Mouse (Mus musculus): ENCODE results near the gene Fancd2os.

The Fancd2os gene

DNA sequence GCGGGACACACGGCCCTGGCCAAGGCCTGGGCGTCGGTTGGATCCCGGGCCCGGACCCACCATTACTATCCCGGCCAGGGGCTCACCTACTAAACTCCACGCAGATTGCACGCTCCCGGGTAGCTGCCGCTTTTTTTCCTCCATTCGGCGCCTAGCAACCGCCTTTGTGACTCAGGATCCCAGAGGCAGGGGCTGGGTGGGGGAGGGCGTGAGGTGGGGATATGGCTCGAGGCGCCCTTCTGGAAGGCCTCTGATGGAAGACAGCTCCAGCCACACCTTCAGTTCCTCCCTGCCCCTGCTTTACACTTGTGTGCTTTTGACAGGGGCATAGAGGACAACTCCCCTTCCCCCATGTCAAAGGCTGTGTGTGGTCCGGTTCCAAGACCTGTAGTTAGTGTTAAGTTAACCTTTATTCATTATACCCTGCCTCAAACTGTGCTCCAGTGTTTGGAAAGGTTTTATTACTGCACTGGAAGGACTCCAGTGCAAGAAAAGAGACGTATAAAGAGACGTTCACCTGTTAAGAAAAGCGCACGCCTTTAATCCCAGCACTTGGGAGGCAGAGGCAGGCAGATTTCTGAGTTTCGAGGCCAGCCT is at the start of gene Fancd2os:
Fancd2os (minus strand) TSS at position 173 of the 597 bp plus-strand sequence.
- no peak for DNase-seq

DNA sequence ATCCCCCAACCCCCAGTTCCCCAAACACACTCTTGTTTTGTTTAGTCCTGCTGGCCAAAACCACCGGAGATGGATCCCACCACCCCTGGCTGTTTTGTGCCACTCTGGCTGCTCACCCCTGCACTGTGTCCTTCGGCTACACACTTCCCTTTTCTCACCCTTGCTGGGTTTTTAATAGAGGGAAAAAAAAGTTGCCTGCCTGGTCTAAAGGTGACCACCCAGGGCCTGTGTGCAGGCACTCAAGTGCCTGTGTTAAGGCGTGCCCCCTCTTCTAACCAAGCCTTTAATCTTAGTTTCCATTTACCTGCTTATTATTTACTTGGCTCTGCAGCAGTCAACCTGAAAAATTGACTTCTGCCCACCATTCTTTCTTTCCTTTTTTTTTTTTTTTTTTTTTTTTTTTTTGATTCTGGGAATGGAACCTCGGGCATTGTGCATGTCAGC is 49.7 kb upstream of the Fancd2os start:
- no peak for DNase-seq

DNA sequence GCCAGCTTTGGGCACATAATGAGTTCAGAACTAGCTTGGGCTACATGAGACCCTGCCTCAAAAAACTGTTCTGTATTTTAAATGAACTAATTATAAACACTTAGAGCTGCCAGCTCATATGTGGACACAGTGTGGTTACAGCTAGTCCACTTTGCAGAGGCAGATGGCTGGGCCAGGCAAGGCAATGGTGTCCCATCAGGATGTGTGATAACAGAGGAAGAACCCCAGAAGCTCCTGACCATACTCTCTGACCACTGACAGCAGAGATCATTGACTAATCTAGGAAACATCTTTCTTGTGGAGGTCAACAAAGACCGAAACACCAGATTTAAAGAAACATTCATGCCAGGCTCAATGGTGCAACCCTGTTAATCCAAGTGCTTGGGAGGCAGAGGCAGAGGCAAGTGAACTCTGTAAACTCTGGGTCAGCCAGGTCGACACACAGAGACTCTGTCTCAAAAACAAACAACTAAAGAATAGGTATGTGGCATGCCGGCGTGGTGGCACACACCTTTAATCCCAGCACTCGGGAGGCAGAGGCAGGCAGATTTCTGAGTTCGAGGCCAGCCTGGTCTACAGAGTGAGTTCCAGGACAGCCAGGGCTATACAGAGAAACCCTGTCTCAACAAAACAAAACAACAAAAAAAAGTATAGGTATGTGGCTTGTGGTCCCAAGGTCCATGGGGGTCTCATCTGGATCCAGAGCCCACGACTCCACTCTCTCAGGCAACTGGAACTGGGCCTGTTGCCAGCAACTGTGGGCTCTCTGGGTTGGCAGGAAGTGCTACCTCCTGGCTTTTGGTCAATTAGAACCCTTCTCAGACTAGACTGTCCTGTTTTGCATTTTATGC is 49.1 kb upstream of the Fancd2os start:
- no peak for DNase-seq

DNA sequence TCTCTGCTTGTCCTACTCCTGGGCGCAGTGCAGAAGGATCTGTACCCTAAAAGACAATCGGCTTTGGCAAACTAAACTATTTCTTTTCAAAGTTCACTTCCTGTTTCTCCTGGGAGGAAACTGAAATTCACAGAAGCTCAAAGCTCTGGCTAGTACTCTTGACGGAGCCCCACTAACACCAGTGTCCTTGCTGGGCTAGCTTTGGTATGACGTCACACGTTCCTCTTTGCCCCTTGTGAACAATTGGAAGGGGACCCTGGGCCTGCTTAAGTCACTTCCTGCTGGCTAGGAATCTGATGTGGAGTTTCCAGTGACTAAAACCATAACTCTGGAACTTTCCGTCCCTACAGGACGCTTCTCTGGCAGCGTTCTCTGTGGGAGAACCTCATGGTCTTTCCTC is 44.3 kb upstream of the Fancd2os start:
- DNase-seq, result peak; percentile 50

DNA sequence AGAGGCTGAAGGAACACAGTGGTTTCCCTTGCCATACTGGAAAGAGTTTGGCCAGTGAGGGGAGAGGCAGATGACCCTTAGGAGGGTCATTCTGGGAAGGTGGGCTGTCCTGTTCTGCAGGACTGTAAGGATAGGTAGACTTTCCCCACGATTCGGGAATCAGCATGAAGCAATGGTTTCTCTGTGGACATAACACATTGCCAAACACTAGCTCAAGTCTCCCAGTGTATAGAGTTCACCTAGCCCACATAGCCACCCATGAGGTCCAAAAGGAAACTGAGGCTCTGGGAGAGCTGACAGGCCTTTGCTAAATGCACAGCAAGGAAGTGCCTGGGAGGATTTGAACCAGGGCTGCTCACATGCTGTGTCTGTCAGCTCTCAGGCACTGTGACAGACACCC is 43.5 kb upstream of the Fancd2os start:
- no peak for DNase-seq

DNA sequence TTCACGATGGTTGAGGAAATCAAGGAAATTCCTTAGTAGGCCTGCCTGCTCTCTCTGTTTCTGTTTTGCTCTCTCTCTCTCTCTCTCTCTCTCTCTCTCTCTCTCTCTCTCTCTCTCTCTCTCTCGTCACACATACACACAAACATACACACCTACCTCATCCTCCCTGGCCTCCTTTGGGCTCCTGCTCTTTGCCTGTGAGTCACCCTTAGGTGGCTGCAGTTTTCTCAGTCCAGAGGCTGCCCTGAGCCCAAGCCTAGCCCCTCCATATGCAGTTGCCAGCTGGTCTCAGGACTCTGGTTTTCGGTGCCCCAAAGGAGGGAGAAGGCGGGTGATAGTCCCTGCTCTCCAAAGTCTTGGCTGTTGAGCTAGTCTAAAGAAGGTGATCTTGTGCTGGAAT is 42.5 kb upstream of the Fancd2os start:
- DNase-seq, result no peak

DNA sequence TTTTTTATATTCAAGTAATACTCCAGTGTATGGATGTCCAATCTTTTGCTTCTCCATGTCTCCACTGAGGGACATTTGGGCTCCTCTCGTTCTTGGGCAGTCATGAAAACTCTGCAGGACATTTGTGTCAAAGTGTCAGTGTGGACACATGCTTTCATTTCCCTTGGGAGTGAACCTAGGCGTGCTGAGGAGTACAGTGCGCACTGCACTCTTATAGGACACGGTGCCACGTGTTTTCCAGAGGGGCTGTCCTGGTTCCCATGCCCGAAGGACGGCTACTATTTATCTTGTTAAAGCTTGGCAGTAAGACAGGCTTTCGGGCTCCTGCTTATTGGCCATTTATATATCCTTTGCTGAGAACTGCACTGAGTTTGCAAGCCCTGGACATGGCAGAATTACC is 42.1 kb upstream of the Fancd2os start:
- DNase-seq, result no peak

DNA sequence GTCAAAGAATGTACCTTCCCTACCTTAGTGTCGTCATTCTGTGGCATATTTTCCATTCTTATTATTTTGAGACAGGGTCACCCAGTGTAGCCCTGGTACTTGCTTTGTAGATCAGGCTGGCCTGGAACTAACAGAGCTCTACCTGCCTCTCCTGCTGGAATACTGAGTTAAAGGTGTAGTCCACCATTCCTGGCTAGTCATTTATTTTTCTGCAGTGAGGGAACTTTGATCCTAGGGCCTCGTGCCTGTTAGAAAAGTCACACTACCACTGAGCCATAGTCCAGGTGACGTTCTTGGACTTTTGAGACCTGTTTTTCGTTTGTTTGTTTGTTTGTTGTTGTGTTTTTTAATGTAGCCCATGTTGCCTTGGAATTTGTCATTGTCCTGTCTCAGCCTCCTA is 38.7 kb upstream of the Fancd2os start:
- no peak for DNase-seq

DNA sequence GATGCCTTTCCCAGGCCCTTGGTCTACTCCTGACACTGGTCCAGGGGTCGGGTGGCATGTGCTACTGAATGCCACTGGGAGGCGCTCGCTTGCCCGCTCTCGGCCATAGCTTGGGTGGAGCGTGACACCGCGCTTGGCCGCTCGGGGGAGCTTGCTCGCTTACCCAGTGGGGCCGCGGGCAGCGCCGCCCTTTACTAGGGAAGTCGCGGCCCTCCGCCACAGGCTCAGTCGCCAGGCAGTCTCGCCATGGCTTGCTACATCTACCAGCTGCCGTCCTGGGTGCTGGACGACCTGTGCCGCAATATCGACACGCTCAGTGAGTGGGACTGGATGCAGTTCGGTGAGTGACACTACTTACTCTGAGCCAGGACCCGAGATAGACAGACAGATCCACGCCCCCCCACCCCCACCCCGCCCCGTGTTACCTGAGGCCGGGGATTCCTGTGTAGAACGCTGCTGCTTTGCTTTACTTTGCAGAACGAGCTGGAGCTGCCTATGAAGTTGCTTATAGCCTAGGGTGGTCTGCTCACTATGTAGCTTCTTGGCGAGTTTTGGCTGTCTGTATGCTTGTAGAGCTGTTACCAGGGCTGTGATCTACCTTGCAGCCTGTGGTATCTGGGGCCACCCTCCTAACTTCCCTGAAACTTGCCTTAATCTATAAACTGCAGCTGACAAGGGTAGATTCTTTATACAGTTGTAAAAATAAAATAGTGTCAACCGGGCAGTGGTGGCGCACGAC is 38.0 kb upstream of the Fancd2os start, which contains the start of gene Irak2:
Irak2 (plus strand) TSS at position 166 of the 739 bp plus-strand sequence.
- DNase-seq, result peak; percentile 98

DNA sequence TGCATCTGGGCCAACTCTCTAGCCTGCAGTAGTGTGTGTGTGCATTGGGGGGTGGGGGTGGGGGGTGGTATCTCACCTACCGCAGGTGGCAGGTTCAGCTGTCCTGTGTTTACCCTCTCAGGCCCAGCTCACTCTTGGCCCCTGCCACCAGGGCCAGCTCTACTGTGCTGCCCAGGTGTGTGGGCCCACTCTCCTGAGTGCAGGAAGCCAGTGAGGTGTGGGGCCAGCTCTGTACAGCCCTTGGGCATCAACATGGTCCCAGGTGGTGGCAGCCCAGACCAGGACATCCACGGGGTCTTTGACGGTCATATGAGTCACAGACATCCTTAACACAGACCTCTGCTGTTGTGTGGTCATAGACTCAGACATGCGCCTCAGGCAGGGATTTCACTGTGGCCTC is 32.3 kb upstream of the Fancd2os start:
- no peak for DNase-seq

DNA sequence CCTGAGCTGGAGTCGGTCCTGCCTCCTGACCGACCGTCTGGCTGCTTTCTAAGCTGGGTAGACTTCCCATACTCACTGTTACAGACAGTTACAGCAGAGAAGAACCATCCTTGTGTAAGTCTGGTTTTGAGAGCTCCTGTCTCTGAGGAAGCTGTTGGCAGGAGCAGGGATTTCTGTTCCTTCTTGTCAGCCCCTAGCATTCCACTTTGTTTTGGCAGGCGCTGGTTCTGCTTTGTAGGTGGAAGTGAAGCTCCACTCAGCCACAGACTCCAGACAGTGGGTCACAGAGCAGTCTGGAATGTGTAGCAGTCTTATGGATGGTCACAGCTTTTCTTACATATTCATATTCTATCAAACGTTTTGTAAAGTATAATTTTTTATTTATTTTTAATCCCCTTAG is 29.8 kb upstream of the Fancd2os start:
- no peak for DNase-seq

DNA sequence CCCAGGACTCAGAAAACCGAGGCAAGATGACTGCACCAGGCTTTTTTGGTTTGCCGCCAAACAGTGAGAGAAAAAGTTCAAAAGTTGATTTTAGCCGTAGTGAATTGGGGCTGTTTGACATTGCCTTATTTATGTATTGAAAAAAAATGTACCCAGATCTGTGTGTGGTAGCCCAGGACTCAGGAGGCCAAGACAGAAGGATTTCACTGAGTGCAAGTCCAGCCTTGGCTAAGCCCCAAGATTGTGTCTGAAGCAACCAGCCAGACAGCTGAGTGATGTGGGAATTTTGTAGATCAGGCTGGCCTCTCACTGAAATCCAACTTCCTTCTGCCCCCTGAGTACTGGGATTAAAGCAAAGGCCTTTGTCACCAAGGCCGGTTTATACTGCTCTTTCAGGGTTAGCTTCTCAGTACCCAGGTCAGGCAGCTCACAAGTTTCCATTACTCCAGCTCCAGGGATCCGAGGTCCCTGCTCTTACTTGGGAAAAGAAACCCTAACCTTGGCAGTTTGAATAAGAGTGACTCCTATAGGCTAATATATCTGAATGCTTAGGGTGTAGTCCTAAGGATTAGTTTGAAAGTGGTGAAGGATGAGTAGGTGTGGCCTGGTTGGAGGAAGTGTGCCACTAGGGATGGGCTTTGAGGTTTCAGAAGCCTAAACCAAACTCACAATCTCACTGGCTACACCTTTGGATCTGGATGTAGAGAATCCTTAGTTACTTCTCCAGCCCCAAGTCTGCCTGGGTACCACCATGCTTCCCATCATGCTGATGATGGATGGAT is 24.7 kb upstream of the Fancd2os start:
- peak; percentile 33 for DNase-seq

DNA sequence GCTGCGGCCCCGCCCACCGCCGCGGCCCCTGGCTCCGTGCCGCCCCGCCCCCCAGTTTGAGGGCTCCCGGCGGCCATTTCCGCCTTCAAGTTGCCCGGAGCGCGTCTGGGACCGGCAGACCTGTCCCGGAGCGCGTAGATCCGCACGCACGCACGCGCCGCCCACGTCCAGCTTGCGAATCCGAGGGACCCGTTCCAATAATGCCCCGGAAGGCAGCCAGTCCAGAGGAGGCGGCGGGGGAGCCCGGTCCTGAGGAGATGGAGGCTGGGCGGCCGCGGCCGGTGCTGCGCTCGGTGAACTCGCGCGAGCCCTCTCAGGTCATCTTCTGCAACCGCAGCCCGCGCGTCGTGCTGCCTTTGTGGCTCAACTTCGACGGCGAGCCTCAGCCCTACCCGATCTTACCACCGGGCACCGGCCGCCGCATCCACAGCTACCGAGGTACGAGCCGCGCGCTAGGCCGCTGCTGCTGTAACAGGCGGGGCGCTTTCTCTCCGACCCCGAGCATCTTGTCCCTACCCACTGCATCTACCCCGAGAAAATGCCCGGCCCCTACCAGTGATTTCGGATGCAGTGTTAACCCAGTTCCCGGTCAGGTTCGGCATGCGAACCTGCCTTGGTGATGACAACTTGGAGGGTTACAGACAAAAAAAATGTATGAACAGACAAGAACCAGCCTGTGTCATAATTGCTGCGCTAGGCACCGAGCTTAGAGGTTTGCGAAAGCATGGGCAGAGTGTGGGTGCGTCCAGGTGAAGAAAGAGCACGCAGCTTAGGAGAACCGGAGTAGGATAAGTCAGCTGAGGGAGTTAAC is 23.6 kb upstream of the Fancd2os start, which contains the start of gene Vhl:
Vhl (plus strand) TSS at position 19 of the 811 bp plus-strand sequence.
- DNase-seq, result peak; percentile 88

DNA sequence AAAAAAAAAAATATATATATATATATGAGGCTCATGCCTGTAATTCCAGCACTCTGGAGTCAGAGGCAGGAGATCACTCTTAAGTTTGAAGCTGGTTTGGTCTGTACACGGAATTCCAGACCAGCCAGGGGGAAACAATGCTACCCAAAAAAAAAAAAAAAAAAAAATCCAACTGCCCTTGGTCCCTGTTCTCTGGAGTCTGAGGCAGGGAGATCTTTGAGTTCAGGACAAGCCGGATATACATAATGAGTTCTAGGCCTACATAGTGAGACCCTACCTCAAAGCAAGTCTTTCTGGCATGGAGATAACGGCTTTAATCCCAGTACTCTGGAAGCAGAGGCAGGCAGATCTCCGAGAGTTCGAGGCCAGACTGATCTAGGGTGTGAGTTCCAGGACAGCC is 22.9 kb upstream of the Fancd2os start:
- no peak for DNase-seq

DNA sequence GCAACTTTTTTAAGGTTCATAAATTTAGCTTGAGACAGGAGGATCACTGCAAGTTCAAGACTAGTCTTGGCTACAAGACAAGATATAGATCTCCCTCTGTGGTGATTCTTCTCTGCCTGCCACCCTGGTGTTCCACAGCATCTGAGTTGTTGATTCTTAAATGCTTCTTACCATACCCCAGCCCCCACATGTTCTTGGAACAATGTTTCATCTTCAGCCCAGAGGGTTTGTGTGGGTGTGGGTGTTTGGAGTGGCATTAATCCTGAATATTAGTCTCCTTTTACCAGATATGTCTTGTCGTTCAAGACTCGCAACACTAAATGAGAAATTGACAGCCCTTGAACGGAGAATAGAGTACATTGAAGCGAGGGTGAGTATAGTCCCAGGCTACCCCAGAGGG is 15.0 kb upstream of the Fancd2os start:
- DNase-seq, result no peak

DNA sequence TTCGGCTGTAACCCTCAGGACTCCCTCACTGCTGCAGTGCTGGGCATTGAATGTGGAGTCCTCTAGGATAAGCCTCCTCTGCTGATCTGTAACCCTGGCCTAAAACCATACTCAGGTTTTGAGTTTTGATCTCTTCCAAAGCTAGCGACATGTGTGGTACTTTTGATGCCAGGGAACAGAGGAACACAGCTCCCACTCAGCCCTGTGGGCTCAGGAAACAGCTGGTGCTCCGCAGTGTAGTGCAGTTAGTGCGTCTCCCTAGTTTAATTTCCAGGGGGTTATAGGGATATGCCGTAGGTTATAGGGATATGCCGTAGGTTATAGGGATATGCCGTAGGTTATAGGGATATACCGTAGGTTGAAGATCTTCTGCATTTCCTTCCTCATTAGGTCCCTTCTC is 14.5 kb upstream of the Fancd2os start:
- no peak for DNase-seq

DNA sequence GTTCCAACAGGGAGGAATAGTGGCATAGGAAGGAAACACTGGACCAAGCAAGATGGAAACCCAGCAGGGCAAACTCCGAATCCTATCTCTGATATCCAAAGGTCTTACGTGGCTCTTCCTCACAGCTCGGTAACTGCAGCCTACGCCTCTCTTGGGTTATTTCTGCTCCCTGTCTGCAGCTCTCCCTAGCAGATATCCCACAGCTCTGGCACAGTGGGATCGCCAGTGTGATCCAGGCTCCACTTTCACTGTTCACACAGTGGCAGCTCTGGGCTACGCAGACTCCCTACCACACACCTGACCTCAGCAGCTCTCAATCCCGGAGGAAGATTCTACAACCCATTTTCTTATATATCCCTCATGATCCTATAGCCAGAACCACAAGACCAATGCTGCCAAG is 13.6 kb upstream of the Fancd2os start:
- no peak for DNase-seq

DNA sequence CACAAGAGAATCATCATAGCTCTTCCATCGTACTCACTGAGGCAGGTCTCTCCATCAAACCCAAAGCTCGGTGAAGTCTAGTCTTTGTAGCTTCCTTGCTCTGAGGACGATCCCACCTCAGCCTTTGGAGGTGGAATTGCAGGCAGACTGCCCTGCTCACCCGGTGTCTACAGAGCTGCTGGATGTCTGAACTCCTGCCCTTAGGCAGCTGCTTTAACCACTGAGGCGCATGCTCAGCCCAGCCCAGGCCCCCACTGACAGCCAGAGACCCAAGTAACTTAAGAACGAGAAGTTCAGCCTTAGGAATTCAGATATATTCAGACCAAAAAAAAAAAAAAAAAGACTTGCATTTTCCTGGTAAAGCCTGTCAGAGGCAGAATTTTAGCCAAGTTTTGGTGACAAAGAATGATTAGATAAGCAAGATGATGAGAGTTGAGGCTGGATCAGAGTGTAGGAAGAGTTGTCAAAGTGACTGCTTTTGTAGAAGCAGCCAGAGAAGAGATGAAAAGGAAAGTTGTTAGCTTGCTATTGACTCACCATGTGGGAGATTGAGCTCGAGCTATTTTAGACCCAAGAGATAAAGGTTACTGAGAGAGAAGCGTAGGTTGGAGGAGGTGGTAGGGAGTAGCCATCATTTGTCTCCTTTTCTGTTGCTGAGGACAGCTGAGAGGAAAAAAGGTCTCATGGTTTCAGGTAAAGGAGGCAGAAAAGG is 11.9 kb upstream of the Fancd2os start:
- DNase-seq, result peak; percentile 9

DNA sequence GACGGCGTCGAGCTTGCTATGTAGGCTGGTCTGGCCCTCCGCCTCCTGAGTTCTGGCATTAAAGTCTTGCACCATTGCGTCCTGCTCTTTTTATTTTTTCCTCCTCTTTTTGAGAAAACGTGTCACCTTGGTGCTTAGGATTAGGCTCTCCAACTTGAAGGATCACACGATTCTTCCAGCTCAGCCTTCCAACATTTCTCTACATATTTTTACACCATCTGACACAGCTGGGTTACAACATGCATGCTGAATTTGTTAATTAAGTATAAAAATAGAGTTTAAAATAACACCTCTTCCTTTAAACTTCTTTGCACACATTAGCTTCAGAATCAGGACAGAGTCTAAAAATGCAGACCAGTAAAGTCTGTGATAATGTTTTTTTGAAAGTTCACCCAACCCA is 8.8 kb upstream of the Fancd2os start:
- DNase-seq, result no peak

DNA sequence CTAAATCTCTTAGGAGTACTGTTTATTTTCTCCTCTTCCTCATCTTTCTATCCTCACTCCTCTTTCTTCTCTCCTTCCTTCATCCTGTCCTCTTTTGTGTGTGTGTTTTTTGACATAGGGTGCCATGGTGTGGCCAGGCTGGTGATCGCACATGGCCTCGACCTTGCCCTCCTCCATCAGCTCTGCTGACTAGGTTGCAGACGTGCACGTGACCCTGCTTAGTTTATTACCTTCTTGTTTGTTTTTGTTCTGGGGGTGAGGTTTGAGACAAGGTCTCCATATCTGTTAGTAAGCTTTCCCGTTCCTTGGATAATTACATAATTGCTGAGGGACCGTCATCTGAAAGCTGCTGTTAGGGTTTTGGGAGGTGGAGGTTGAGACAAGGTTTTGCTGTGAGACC is 8.4 kb upstream of the Fancd2os start:
- no peak for DNase-seq

DNA sequence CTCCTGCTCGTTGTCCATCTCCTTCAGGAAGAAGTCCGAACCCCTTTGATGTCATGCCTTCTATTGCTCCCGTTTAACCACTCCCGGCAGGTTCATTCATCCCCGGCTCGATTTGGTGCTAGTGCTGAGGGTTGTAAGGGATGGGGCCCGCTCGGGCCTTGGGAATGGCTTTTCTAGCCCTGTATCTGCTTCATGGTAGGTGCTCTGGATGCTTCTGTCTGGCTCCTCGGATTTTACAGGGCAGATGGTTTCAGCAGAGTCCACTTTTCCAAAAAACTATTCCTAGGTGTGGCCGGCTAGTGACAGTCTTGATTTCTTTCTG is 4.7 kb upstream of the Fancd2os start:
- DNase-seq, result no peak

Measured in lung, postnatal 14 days (tissue).